9 mouse cellular contexts compared by ENCODE assay signal in the genomic region with DNA sequence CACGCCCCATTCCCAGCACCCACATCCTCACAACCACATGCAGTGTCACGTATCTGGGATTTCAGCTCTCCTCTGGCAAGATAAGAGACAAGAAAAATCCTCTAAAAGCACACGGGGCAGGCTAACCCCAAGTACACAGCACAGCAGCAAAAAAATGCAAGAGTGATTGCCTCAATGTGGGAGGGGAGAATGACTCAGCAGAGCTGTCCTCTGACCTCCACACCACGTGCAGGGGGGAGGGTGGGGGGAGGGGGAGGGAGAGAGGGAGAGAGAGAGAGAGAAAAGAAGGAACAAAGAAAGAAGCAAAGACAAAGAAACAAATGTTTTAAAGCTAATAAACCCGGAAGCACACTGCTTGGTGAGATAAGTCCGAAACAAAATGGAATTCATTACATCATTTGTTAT. TPM values are rescaled to one million over a fixed set of nuclear protein-coding genes. Genes with fewer than 3 reads are reported as not detected.
DNase-seq lines count a peak whose midpoint lies in the region; ATAC-seq lines count a peak whose summit lies in the region.
"Had no signal": no experiment of that assay in that cellular context is flagged by ENCODE, and none has a peak within 500 bp of the region (broad histone marks: within the 10 kb centered on the region; RNA-seq: fewer than 3 reads in every experiment).

No protein-coding gene starts in this region.

- no peak overlapping the region for H3K4me3 ChIP-seq in midbrain, embryonic 12.5 days
- H3K4me3 ChIP-seq in midbrain, embryonic 16.5 days (ENCODE audit: low read depth, low read length), result no peak overlapping the region

- H3K9ac ChIP-seq in midbrain, embryonic 12.5 days (replicated peaks), result no peak overlapping the region
- H3K9ac ChIP-seq in midbrain, embryonic 16.5 days (ENCODE audit: low read depth, low read length), result no peak overlapping the region

- ATAC-seq in midbrain, embryonic 12.5 days (ENCODE audit: low FRiP score, low read depth), result 0 out of 2 replicates have a peak, but pooled peaks have one; percentile 27
- ATAC-seq in midbrain, embryonic 16.5 days, result no peak
- peak; percentile 62 for ATAC-seq in megakaryocyte-erythroid progenitor cell, adult 5-6 weeks (replicated peaks; ENCODE audit: low FRiP score, low TSS enrichment, poor library complexity, severe bottlenecking)

- peaks cover 1% of the 10 kb centered on the region; the same call in 1 of the 2 replicates for H3K4me1 ChIP-seq in midbrain, embryonic 12.5 days
- H3K4me1 ChIP-seq in midbrain, embryonic 16.5 days (ENCODE audit: control insufficient read depth, insufficient read depth, low read length), result no peaks in the 10 kb centered on the region

- intact Hi-C loops in left cerebral cortex, postnatal 36 days (cut with DNase I), result no loop called here

- WGBS in midbrain, embryonic 12.5 days, result 40% methylated on average over 6 of the region's 6 CpGs
- 39% methylated on average over 6 of the region's 6 CpGs for WGBS in midbrain, embryonic 16.5 days

- H3K4me2 ChIP-seq in midbrain, embryonic 12.5 days (replicated peaks), result no peak overlapping the region
- no peak overlapping the region for H3K4me2 ChIP-seq in midbrain, embryonic 16.5 days (ENCODE audit: low read length)

- H3K27me3 ChIP-seq in midbrain, embryonic 12.5 days, result no peaks in the 10 kb centered on the region
- no peaks in the 10 kb centered on the region for H3K27me3 ChIP-seq in midbrain, embryonic 16.5 days (ENCODE audit: control insufficient read depth, insufficient read depth, low read depth, low read length)

- H3K9me3 ChIP-seq in midbrain, embryonic 12.5 days, result no peaks in the 10 kb centered on the region
- H3K9me3 ChIP-seq in midbrain, embryonic 16.5 days (replicated peaks; ENCODE audit: control insufficient read depth, low read length, poor library complexity, severe bottlenecking), result no peaks in the 10 kb centered on the region

- H3K36me3 ChIP-seq in midbrain, embryonic 12.5 days, result no peaks in the 10 kb centered on the region
- no peaks in the 10 kb centered on the region for H3K36me3 ChIP-seq in midbrain, embryonic 16.5 days (ENCODE audit: control insufficient read depth, insufficient read depth, low read length)

- DNase-seq in adrenal gland, adult 2 months, result peak; percentile 83
- peak; percentile 35 for DNase-seq in forelimb bud, embryonic 11.5 days (ENCODE audit: low read depth, low spot score)
- DNase-seq in left cerebral cortex, postnatal 36 days (ENCODE audit: low spot score in 2 of 2), result no peak
- no peak for DNase-seq in thymus, postnatal 4 days
- no peak for DNase-seq in layer of hippocampus, adult 8-10 months (ENCODE audit: low spot score in 2 of 2)

- no peak overlapping the region for H3K27ac ChIP-seq in midbrain, embryonic 12.5 days (replicated peaks)
- H3K27ac ChIP-seq in midbrain, embryonic 16.5 days (ENCODE audit: low read length), result no peak overlapping the region

RNA-seq across cellular contexts. Expression of gene Gm9844, which starts 11.1 kb away (rescaled TPM):
- 23.7 and 24.8 TPM in 2 replicates for polyA plus RNA-seq in midbrain, embryonic 12.5 days (2016; fragmentation: Nextera tagmentation; extraction: Ambion mirVana)
- polyA plus RNA-seq in midbrain, embryonic 16.5 days (2015; fragmentation: Nextera tagmentation; extraction: Ambion mirVana), result 27.8 and 28.6 TPM in 2 replicates
- under 1 TPM in 1 of 2 experiments, not detected in 1; 0.97 TPM for total RNA-seq in adrenal gland, adult 2 months (2021)
- not detected in 2 replicates for polyA plus RNA-seq in adrenal gland, adult 2 months (2012; rRNA removed)
- 0.96 and 1.0 TPM in 2 replicates for total RNA-seq in megakaryocyte-erythroid progenitor cell, adult 5-6 weeks (2014; fragmentation: Nextera tagmentation)
- total RNA-seq in megakaryocyte-erythroid progenitor cell, adult 5-6 weeks (2017), result 5.2 and 13.0 TPM in 2 replicates
- total RNA-seq in left cerebral cortex, postnatal 36 days (2021), result 1 to 10 TPM in 1 of 2 experiments, not detected in 1; 1.9 TPM
- total RNA-seq in layer of hippocampus, adult 8-10 months (2022), result not detected

RNA-seq across cellular contexts. Expression of gene Lypd4, which starts 18.8 kb away (rescaled TPM):
- polyA plus RNA-seq in midbrain, embryonic 12.5 days (2016; fragmentation: Nextera tagmentation; extraction: Ambion mirVana), result not detected in 2 replicates
- polyA plus RNA-seq in midbrain, embryonic 16.5 days (2015; fragmentation: Nextera tagmentation; extraction: Ambion mirVana), result 0.26 TPM in 1 of 2 replicates, not detected in the other
- not detected for total RNA-seq in adrenal gland, adult 2 months (2021)
- polyA plus RNA-seq in adrenal gland, adult 2 months (2012; rRNA removed), result not detected in 2 replicates
- not detected in 2 replicates for total RNA-seq in megakaryocyte-erythroid progenitor cell, adult 5-6 weeks (2014; fragmentation: Nextera tagmentation)
- total RNA-seq in megakaryocyte-erythroid progenitor cell, adult 5-6 weeks (2017), result not detected in 2 replicates
- total RNA-seq in left cerebral cortex, postnatal 36 days (2021), result not detected
- total RNA-seq in layer of hippocampus, adult 8-10 months (2022), result not detected
- polyA plus RNA-seq: spleen, adult 2 months had no signal

RNA-seq across cellular contexts. Expression of gene Dmrtc2, which starts 19.0 kb away (rescaled TPM):
- not detected in 2 replicates for polyA plus RNA-seq in midbrain, embryonic 12.5 days (2016; fragmentation: Nextera tagmentation; extraction: Ambion mirVana)
- polyA plus RNA-seq in midbrain, embryonic 16.5 days (2015; fragmentation: Nextera tagmentation; extraction: Ambion mirVana), result 0.25 TPM in 1 of 2 replicates, not detected in the other
- total RNA-seq in adrenal gland, adult 2 months (2021), result not detected
- polyA plus RNA-seq in adrenal gland, adult 2 months (2012; rRNA removed), result not detected in 2 replicates
- not detected in 2 replicates for total RNA-seq in megakaryocyte-erythroid progenitor cell, adult 5-6 weeks (2014; fragmentation: Nextera tagmentation)
- not detected in 2 replicates for total RNA-seq in megakaryocyte-erythroid progenitor cell, adult 5-6 weeks (2017)
- total RNA-seq in left cerebral cortex, postnatal 36 days (2021), result not detected
- total RNA-seq in layer of hippocampus, adult 8-10 months (2022), result not detected
- polyA plus RNA-seq: spleen, adult 2 months had no signal

RNA-seq across cellular contexts. Expression of gene Rps19, which starts 33.3 kb away (rescaled TPM):
- polyA plus RNA-seq in midbrain, embryonic 12.5 days (2016; fragmentation: Nextera tagmentation; extraction: Ambion mirVana), result 1,467 and 1,476 TPM in 2 replicates
- 968 and 1,058 TPM in 2 replicates for polyA plus RNA-seq in midbrain, embryonic 16.5 days (2015; fragmentation: Nextera tagmentation; extraction: Ambion mirVana)
- 1,000 to 10,000 TPM in 1 of 2 experiments, 100 to 1,000 TPM in 1; 601 to 1,035 TPM for total RNA-seq in adrenal gland, adult 2 months (2021)
- 230 TPM in 2 replicates for polyA plus RNA-seq in adrenal gland, adult 2 months (2012; rRNA removed)
- total RNA-seq in megakaryocyte-erythroid progenitor cell, adult 5-6 weeks (2014; fragmentation: Nextera tagmentation), result 4,961 and 5,532 TPM in 2 replicates
- 979 and 1,008 TPM in 2 replicates for total RNA-seq in megakaryocyte-erythroid progenitor cell, adult 5-6 weeks (2017)
- total RNA-seq in left cerebral cortex, postnatal 36 days (2021), result 100 to 1,000 TPM; 456 to 499 TPM
- total RNA-seq in layer of hippocampus, adult 8-10 months (2022), result 100 to 1,000 TPM; 518 to 648 (median 579) TPM

RNA-seq across cellular contexts. Expression of gene Cd79a, which starts 46.3 kb away (rescaled TPM):
- polyA plus RNA-seq in midbrain, embryonic 12.5 days (2016; fragmentation: Nextera tagmentation; extraction: Ambion mirVana), result 0.31 and 0.36 TPM in 2 replicates
- 0.29 and 0.47 TPM in 2 replicates for polyA plus RNA-seq in midbrain, embryonic 16.5 days (2015; fragmentation: Nextera tagmentation; extraction: Ambion mirVana)
- total RNA-seq in adrenal gland, adult 2 months (2021), result under 1 TPM; 0.46 to 0.86 TPM
- 2.2 and 3.1 TPM in 2 replicates for polyA plus RNA-seq in adrenal gland, adult 2 months (2012; rRNA removed)
- total RNA-seq in megakaryocyte-erythroid progenitor cell, adult 5-6 weeks (2014; fragmentation: Nextera tagmentation), result 1.5 and 29.5 TPM in 2 replicates
- 4.4 TPM in 1 of 2 replicates, not detected in the other for total RNA-seq in megakaryocyte-erythroid progenitor cell, adult 5-6 weeks (2017)
- under 1 TPM; 0.49 to 0.54 TPM for total RNA-seq in left cerebral cortex, postnatal 36 days (2021)
- total RNA-seq in layer of hippocampus, adult 8-10 months (2022), result under 1 TPM in 2 of 4 experiments, not detected in 2; 0.30 to 0.58 TPM

Comparison
In these comparisons a context has a peak if more than half of its experiments do, and no peak if none do; other contexts are left out.
1. DNase-seq: peak in adrenal gland, adult 2 months (single experiment) and forelimb bud, embryonic 11.5 days (single experiment); none in left cerebral cortex, postnatal 36 days (0 of 2), thymus, postnatal 4 days (single experiment) and layer of hippocampus, adult 8-10 months (0 of 2).